Mouse (Mus musculus) MEL (cell line): ENCODE data around the gene Ptprn.

ENCODE experiments used
- CTCF ChIP-seq, 3 experiments: IDR thresholded peaks in 2 of 3; conservative IDR thresholded peaks in 1 of 3; 2 replicates each; pipeline ENCODE4 v1.5.1; 2011 to 2012; ENCODE audit warnings: low read length in 3 of 3, low read depth in 2 of 3, mild to moderate bottlenecking in 2 of 3, improper control_type of control experiment in 1 of 3, inconsistent platforms in 1 of 3, mixed read lengths in 1 of 3, moderate library complexity in 1 of 3; ENCODE audit not compliant: control insufficient read depth in 1 of 3, insufficient read depth in 1 of 3, poor library complexity in 1 of 3, severe bottlenecking in 1 of 3
- GABPA ChIP-seq: IDR thresholded peaks from 2 replicates; pipeline ENCODE4 v1.6.1; 2012; ENCODE audit warnings: low read depth, mild to moderate bottlenecking, inconsistent platforms, low read length, improper control_type of control experiment, moderate library complexity
- JUND ChIP-seq: IDR thresholded peaks from 2 replicates; pipeline ENCODE4 v1.6.1; 2011; ENCODE audit warnings: low read depth, mild to moderate bottlenecking, improper control_type of control experiment, low read length
- SIN3A ChIP-seq: IDR thresholded peaks from 2 replicates; pipeline ENCODE4 v1.6.1; 2012; ENCODE audit warnings: low read length, improper control_type of control experiment, inconsistent platforms
- TBP ChIP-seq: IDR thresholded peaks from 2 replicates; pipeline ENCODE4 v1.8.0; 2011; ENCODE audit warnings: low read depth, low read length, improper control_type of control experiment
- TCF12 ChIP-seq: IDR thresholded peaks from 2 replicates; pipeline ENCODE4 v1.6.1; 2014; ENCODE audit warnings: low read depth, mild to moderate bottlenecking, inconsistent platforms, low read length, improper control_type of control experiment, moderate library complexity
- ZNF384 ChIP-seq: IDR thresholded peaks from 2 replicates; pipeline ENCODE4 v1.6.1; 2012; ENCODE audit warnings: low read depth, mild to moderate bottlenecking, inconsistent platforms, low read length, improper control_type of control experiment

- TF ChIP-seq GABPA (no peak), SIN3A (no peak), ZNF384 (no peak), JUND (no peak), TBP (no peak), TCF12 (no peak), CTCF (IDR thresholded peaks at IDR 0.05 in 2 of 3, conservative IDR thresholded peaks at IDR 0.05 in 1 of 3; ENCODE audit: control insufficient read depth in 1 of 3, insufficient read depth in 1 of 3, low read depth in 2 of 3, low read length in 3 of 3, poor library complexity in 1 of 3, severe bottlenecking in 1 of 3) (no peak)
Observed at GRCm38 (mm10) chr1:75250498-75250897, 13.8 kb downstream of the Ptprn start.
